Mouse (Mus musculus): ENCODE results near the gene Gm49396. TPM values are rescaled to one million over a fixed set of nuclear protein-coding genes. Genes with fewer than 3 reads are reported as not detected.

Gm49396 gene
- total and polyA plus RNA-seq, 2 experiments from 2014 or later, result 5.3 to 9.9 TPM

DNA sequence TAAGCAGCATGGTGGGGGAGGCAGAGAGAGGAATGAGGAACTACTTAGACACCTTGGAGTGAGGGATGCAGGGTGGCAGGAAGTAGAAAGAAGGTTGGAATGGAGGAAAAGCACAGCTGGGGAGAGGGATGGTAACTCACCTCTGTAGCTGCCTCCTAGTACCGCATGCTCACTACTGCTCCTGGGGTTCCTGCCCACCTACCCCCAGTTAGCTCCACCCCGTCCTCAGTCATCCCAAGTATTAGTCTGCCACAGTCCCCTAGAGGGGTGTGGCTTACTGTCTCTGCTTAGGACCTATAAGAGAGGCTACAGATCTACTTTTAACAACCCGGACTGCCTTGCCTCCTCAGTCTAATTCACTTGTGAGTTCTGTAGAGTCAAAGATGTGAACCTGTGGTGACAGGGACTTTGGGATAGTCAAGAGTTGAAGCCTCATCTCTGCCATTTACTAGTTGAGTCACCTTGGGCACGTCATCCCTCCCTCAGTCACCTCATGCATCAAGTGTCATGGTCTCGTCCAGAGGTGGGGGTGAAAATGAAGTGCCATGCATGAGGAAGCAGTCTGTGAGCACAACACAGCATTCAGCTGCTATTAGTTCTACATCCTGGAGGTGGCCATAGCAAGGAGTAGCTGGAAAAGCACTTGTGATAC, 29.8 kb downstream of the Gm49396 start:
- H3K27ac ChIP-seq (ENCODE audit: low read depth, low read length), result no peak overlapping the region
- TF ChIP-seq CTCF (IDR thresholded peaks at IDR 0.05; ENCODE audit: low read depth), result no peak
- H3K9ac ChIP-seq, result no peak overlapping the region
- H3K27me3 ChIP-seq (ENCODE audit: insufficient read depth, low read length), result no peaks in the 10 kb centered on the region
- no peaks in the 10 kb centered on the region for H3K36me3 ChIP-seq (ENCODE audit: insufficient read depth)
- no peak overlapping the region for H3K4me3 ChIP-seq (ENCODE audit: low read depth, low read length)
- DNase-seq, result no peak
- 67% methylated on average over 5 of the region's 5 CpGs for WGBS
- no peak for ATAC-seq
- H3K9me3 ChIP-seq (ENCODE audit: low read length), result no peaks in the 10 kb centered on the region
- H3K4me2 ChIP-seq (ENCODE audit: low read depth), result no peak overlapping the region
- no peaks in the 10 kb centered on the region for H3K4me1 ChIP-seq (ENCODE audit: insufficient read depth)

DNA sequence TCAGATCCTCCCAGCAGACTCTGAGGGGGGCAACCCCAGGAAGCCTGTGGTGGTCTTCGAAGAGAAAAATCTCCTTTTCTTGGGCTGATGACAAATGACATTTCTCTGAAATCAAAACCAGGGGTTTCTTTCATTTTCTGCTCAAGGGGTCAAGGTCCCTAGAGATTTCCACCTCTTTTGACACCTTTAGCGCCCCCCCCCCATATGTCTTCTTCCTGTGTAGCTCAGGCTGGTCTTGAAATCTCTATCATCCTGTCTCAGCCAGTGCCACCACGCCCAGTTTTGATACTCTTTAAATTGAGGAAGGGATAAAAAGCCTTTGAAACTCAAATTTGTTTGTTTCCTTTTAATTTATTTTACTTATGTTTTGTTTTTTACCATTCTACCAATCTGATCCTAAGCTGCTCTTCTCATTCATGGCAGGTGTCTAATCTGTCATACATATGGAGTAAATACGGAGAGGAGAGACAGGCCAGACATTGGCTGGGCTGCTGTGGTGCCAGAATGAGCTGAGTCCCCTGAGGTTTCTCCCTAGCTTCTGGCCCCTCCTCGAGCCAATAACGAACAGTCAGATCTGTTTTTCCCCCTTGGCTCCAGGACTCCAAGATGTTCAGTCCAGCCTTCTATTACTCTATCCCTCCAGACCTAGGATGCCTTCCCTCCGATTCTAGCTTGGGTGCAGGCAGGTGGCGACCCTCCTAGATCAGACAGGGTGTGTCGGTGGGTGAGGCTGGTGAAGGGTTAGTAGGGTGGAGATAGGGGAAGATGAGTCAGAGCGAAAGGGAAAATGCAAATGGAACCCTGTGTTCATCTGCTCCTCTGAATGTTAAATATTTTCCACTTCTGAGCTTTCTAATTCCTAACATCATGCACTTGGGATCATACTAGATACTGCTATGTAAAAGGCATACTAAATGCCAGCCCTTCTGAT, 30.7 kb downstream of the Gm49396 start:
- DNase-seq (no peak), ATAC-seq (no peak)
- Histone ChIP-seq H3K4me3 (ENCODE audit: low read depth, low read length) (no peak overlapping the region), H3K9ac (no peak overlapping the region), H3K9me3 (ENCODE audit: low read length) (no peaks in the 10 kb centered on the region), H3K36me3 (ENCODE audit: insufficient read depth) (no peaks in the 10 kb centered on the region), H3K4me1 (ENCODE audit: insufficient read depth) (no peaks in the 10 kb centered on the region), H3K27ac (ENCODE audit: low read depth, low read length) (no peak overlapping the region), H3K4me2 (ENCODE audit: low read depth) (no peak overlapping the region), H3K27me3 (ENCODE audit: insufficient read depth, low read length) (no peaks in the 10 kb centered on the region)
- no peak for TF ChIP-seq CTCF (IDR thresholded peaks at IDR 0.05; ENCODE audit: low read depth)
- 70% methylated on average over 10 of the region's 10 CpGs for WGBS

DNA sequence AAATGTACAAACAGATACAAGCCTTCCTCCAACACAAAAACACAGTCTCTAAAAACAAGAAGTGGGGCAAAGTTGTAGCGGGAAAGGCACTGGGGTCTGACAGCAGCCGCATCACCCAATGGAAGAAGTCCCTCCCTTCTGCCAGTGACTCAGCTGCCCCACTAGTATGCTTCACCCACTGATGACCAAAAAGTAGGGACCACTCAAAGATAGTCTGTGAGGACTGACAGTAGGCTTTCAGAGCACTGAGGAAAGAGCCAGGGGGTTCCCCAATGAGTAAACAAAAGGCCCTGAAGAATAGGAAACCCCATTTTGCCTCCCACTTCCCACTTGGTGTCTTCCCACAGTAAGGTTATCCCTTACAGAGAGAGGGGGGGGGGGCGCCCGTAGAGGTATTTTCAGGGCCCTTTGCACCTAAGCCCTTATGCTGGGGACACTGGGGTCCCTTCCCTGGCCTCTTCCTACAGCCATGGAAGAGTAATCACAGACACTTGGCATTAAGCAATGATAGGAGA, 31.4 kb downstream of the Gm49396 start:
- Histone ChIP-seq H3K27ac (ENCODE audit: low read depth, low read length) (no peak overlapping the region), H3K4me3 (ENCODE audit: low read depth, low read length) (no peak overlapping the region), H3K4me1 (ENCODE audit: insufficient read depth) (peaks cover 1% of the 10 kb centered on the region; the same call in 1 of the 2 replicates), H3K9ac (no peak overlapping the region), H3K27me3 (ENCODE audit: insufficient read depth, low read length) (no peaks in the 10 kb centered on the region), H3K36me3 (ENCODE audit: insufficient read depth) (no peaks in the 10 kb centered on the region), H3K4me2 (ENCODE audit: low read depth) (no peak overlapping the region), H3K9me3 (ENCODE audit: low read length) (no peaks in the 10 kb centered on the region)
- DNase-seq (no peak), ATAC-seq (no peak)
- 71% methylated on average over 4 of the region's 4 CpGs for WGBS
- TF ChIP-seq CTCF (IDR thresholded peaks at IDR 0.05; ENCODE audit: low read depth), result no peak

DNA sequence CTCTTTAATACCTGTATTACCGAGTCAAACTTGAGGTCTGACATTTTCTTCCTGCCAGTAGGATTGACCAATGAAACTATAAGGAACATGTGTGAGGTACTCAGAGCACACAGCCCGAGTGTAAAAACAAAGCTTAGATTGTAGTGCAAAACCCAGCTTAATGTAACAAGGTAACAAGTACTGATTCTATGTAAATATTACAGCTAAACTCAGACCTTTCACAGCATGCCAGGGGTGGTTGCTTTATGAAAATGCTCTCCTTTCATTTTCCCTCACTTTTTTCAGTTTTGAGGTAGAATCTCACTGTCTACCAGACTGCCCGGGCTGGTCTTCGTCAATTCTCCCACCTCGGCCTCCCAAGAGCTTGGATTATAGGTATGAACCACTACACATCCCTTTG, 32.9 kb downstream of the Gm49396 start:
- ATAC-seq, result no peak
- no peak for TF ChIP-seq CTCF (IDR thresholded peaks at IDR 0.05; ENCODE audit: low read depth)

DNA sequence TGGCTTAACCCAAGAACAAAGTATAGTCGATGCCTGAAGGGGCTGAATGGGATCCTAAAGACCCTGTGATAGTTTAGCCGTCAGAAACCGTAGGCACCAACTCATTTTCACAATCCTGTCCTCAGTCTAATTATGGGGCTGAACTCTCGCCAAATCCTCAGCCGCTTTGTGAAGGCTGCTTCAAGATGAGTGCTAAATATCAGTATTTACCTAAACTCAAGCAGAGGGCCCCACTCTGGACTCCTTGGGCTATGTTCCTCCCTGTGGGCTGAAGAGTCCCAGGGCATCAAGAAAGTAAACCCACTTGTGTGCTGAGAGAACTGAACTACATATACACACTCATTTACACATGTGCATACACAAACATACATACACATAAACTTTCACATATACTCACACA, 33.7 kb downstream of the Gm49396 start:
- Histone ChIP-seq H3K4me2 (ENCODE audit: low read depth) (no peak overlapping the region), H3K4me1 (ENCODE audit: insufficient read depth) (peaks cover 8% of the 10 kb centered on the region; the same call in 1 of the 2 replicates), H3K27me3 (ENCODE audit: insufficient read depth, low read length) (no peaks in the 10 kb centered on the region), H3K9me3 (ENCODE audit: low read length) (no peaks in the 10 kb centered on the region), H3K36me3 (ENCODE audit: insufficient read depth) (no peaks in the 10 kb centered on the region), H3K27ac (ENCODE audit: low read depth, low read length) (no peak overlapping the region), H3K9ac (no peak overlapping the region), H3K4me3 (ENCODE audit: low read depth, low read length) (no peak overlapping the region)
- no peak for DNase-seq
- ATAC-seq, result no peak
- WGBS, result 41% methylated on average over 5 of the region's 5 CpGs
- no peak for TF ChIP-seq CTCF (IDR thresholded peaks at IDR 0.05; ENCODE audit: low read depth)

More for the DNA sequence above, 32.9 kb downstream of the Gm49396 start:
- WGBS, result 81% methylated on average over 5 of the region's 5 CpGs
- Histone ChIP-seq H3K4me2 (ENCODE audit: low read depth) (no peak overlapping the region), H3K9me3 (ENCODE audit: low read length) (no peaks in the 10 kb centered on the region), H3K27me3 (ENCODE audit: insufficient read depth, low read length) (no peaks in the 10 kb centered on the region), H3K36me3 (ENCODE audit: insufficient read depth) (no peaks in the 10 kb centered on the region), H3K9ac (no peak overlapping the region), H3K4me3 (ENCODE audit: low read depth, low read length) (no peak overlapping the region), H3K4me1 (ENCODE audit: insufficient read depth) (peaks cover 8% of the 10 kb centered on the region; the same call in 1 of the 2 replicates), H3K27ac (ENCODE audit: low read depth, low read length) (no peak overlapping the region)
- no peak for DNase-seq

DNA sequence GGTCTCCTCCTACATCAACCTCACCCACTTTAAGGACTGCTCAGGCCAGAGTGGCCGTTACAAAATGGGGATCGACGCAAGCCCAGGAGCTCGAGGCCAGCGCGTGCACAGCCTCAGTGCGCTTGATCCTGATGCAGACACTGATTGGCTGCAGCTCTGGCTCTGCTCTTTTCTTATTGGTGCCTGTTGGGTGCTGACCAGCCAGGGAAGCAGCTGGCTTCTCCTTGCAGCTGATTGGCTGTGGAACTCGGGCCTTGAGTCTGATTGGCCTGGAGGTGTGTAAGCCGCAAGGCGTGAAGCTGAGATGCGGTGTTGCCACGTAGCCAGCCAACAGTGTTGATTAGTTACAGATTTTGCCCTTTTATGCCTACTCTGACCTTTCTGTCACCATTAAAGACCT, 35.6 kb downstream of the Gm49396 start, which contains the start of gene Zbtb32:
Gene Zbtb32, minus strand, starts transcription at position 124 of the 400 bp plus-strand sequence.
- no peak within 1 kb of the TSS for H3K27ac ChIP-seq (ENCODE audit: low read depth, low read length)
- no peaks in the 10 kb centered on the region for H3K27me3 ChIP-seq (ENCODE audit: insufficient read depth, low read length)
- 0 out of 2 replicates have a peak within 1 kb of the TSS, but pooled peaks have one; percentile 11 for H3K4me3 ChIP-seq (ENCODE audit: low read depth, low read length)
- DNase-seq (no peak), ATAC-seq (no peak)
- peaks cover 8% of the 10 kb centered on the region; the same call in 1 of the 2 replicates for H3K4me1 ChIP-seq (ENCODE audit: insufficient read depth)
- H3K9me3 ChIP-seq (ENCODE audit: low read length), result no peaks in the 10 kb centered on the region
- H3K36me3 ChIP-seq (ENCODE audit: insufficient read depth), result no peaks in the 10 kb centered on the region
- TF ChIP-seq CTCF (IDR thresholded peaks at IDR 0.05; ENCODE audit: low read depth), result no peak
- WGBS, result 95% methylated on average over 12 of the region's 12 CpGs
- peak within 1 kb of the TSS; percentile 38 for H3K4me2 ChIP-seq (ENCODE audit: low read depth)
- no peak within 1 kb of the TSS for H3K9ac ChIP-seq

Measured in forebrain, postnatal 0 days (tissue).